Mouse (Mus musculus) layer of hippocampus, adult 9-11 months (tissue): Measurements from ENCODE around the gene Olfr1404.
"Not testable (repeated sequence)": the region's sequence is repeated elsewhere in the genome, so short reads cannot be mapped to it uniquely, and the experiment has no call there.

Experiments used
- DNase-seq: peaks from one replicate; pipeline ENCODE4 v3.0.0; 2022

Olfr1404 gene

DNA sequence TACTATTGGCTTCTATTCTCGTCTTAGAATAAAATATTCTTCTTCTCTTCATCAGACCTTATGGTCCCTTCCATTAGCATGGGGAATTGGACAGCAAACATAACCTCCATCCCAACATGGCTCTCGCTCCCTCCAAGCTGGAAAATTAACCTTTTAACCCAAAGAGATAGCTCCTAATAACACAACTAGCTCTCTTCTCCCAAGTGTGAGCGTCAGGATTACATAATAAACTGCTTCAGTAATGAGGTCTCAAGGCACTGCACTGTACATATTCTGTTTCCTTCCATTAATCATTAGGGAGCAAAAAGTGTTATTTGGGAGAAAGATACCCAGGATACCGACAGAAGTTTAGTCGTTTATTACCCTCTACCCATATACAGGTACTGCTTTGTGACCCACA, at the start of gene Olfr1404:
Gene Olfr1404, plus strand, starts transcription at position 301 of the 400 bp plus-strand sequence.
- no peak for DNase-seq

DNA sequence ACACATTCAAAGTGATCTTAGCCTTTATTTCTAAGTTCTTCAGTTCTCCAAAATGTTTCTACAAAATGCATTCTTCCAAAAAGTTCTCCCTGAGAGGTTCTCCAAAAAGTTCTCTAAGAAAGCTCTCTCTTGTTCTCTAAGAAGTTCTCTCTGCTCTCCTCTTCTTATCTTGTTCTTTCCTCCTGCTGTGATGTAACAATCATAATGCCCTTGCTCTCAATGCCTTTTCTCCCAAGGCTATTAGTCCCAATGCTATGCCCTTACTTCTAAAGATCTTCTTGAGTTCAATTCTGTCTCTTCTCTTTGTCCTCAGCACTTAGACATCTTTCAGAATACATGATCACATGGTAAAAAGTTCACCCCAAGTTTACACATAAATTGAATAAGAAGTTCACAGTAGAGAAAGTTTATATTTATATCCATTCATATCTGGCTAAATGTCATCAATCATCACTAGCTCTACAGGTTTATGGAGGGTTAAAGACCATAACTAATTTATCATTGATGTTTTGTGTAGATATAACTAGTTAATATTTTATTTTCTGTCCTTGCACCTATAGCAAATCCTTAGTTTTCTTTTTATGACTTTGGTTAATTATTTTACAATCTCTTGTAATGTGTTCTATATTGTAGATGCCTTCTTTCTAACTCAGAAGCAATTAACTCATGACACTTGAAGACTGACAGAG, 37.9 kb upstream of the Olfr1404 start:
- no peak for DNase-seq

DNA sequence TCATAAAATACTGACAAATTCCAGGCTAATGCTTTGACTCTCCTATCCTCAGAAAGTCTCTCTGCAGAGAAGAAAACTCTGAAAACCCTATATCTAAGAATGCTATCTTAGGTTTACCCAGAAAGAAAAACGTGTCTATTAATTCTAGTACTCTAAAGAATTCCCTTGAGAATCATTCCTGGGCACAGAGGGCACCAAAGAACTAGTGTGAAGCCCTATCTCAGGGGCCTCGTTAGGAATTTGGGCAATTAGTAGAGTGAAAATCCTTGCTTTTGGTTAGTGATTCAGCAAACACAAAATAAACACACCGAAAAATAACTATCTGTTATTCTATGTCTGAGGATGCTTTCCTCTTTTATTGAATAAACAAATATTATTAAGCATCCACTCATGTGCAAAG, 21.7 kb upstream of the Olfr1404 start, which contains the start of gene Olfr1406:
Gene Olfr1406, minus strand, starts transcription at position 101 of the 400 bp plus-strand sequence.
- DNase-seq: no peak

DNA sequence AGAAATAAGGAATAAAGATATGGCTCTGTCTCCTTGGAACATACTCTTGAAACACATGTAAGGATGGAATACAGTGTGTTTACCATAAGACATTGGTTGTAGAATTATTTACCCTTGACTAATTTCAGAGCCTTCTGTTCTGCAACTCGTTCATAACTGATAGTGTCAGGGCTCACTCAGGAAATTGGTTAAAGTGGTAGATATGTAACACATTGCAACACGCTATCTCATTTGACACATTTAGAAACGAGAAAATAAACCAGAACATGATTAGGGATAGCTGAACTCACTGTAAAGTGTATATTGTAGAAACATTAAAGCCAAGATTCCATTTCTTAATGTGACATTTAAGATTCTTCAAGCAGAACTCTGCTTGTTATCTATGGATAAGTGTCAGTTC, 20.1 kb upstream of the Olfr1404 start:
- no peak for DNase-seq

DNA sequence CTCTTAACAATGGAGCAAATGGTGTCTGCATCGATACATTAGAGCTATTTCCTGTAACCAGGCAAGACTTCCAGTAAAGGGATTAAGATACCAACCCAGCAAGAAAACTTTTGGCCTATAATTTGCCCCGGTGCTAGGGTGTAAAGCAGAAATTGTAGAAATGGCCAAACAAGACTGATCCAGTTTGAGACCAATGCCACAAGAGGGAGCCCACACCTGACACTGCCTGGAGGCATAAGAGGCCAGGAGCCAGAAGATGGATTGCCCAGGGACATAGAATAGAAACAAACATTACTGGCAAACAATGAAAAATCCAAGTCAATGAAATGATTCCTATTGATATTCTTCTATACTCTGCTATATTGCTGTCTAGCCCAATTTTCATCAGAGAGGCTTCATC, 15.8 kb upstream of the Olfr1404 start:
- DNase-seq: no peak

DNA sequence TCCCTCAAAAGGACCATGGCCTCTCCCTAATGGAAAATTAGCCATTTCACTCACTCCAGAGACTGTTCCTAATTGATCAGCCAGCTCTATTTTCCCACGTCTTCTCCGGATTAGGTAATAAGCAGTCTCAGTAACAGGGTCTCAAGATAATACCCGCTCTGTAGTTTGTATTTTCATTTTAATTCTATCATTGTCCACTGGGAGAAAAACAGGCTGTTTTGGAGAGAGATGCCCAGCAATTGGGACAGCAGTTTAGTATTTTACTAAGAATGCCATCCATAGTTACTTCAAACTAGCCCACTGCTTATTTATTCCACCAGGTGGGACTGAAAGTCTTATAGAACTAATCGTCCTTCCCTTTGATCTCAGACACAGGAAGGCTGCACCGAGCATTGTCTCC, 14.7 kb upstream of the Olfr1404 start, which contains the start of gene Olfr218:
Gene Olfr218, plus strand, starts transcription at position 301 of the 400 bp plus-strand sequence.
- no peak for DNase-seq

DNA sequence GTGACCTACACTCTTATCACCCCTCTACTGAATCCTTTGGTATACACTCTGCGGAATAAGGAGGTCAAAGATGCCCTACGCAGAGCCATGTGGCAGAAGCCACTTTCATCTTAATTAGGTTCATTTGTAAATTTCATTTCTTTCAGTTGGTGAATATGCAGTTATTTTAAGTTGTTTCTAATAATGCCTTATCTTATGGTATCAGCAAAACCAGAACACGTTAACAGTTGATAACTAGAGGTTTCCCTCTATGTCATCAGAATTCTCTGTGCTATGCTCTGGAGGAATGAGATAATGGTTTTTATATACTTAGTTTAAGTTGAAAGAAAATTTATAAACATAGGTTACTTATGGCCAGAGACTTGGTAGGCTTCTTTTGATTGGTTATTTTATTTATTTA, 4.3 kb downstream of the Olfr1404 start:
- DNase-seq: no peak

DNA sequence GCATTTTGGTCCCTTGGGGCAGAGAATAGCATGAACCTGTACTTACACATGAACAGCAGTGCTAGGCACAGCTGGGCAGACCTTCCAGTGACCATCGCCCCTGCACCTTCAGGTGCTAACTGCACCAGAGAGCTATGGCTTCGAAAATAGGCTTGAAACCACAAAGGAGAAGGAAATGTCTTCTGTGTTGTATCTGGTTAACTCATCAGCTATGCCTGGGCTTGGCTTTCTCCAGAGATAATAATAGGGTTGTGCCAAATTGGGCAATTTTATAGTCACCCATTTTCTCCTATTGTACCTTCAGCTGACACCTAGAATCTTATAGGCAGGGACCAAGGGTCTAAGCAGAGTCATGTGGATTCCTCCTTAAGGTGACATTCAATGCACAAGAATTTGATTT, 14.9 kb downstream of the Olfr1404 start, which contains the start of gene Fcer1a:
Gene Fcer1a, minus strand, starts transcription at position 134 of the 400 bp plus-strand sequence.
- DNase-seq: no peak

DNA sequence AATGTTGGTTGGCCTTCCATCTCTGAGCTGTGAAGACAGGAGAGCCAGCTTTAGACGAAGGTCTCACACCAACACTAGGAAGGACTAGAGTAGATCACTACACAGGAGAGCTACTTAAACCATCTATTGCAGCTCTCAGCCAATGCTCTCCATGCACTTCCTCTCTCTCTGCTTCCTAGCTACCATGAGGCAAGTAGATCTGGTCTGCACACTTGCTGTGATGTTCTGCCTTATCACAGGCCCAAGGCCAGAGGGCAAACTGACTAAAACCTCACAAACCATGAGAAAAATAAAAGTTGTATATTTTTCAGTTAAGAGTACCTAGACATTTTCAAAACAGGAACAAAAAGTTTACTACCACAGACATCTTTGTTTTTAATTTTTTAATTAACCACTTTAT, 24.8 kb downstream of the Olfr1404 start:
- DNase-seq: not testable (repeated sequence)

DNA sequence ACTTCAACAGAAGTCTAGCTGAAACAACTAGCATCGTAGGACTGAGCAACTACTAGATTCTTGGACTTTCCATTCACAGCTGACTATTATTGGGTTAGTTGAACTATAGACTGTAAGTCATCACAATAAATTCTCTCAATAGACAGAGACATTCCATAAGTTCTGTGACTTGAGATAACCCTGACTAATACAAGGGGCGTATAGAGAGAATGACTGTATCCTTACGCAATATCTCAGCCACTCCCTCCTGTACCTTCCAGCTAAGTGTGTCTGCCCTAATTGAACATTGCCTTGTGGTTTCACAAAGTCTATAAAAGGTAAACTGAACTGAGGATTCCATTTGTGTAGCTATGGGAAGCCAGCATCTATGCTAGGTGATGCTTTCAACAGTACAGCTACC, 37.7 kb downstream of the Olfr1404 start:
- DNase-seq: no peak

DNA sequence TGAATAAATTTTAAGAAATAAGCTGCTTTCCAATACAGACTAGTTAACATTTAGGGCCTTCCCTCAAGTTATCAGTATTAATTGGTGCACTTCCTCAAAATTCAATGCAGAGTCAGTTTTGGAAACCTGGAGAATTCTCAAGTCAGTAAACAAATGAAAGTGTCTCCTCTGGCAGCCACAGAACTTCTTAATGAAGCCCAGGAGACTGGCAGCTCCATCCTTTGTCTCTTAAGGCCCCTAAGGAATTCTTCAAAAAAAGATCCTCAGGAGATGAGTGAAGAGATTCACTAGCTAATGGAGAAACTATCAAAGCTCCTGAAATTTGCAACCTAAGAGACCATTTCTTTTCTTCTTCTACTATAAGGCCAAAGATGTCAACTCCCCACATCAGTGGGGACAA, 53.5 kb downstream of the Olfr1404 start, which contains the start of gene Olfr418:
Gene Olfr418, plus strand, starts transcription at position 301 of the 400 bp plus-strand sequence.
- no peak for DNase-seq
